Mouse (Mus musculus): ENCODE data around the gene Oprm1.

- TF ChIP-seq TAL1 (conservative IDR thresholded peaks at IDR 0.05; ENCODE audit: low read depth, low read length) (no peak), CTCF (IDR thresholded peaks at IDR 0.05; ENCODE audit: low read depth, low read length) (no peak), POLR2AphosphoS5 (IDR thresholded peaks at IDR 0.05; ENCODE audit: insufficient replicate concordance, low read depth, low read length) (no peak), GATA1 (IDR thresholded peaks at IDR 0.05; ENCODE audit: borderline replicate concordance, low read length) (no peak)
Measured at GRCm38 (mm10) chr10:6761287-6761811, 3.0 kb downstream of the Oprm1 start, which contains the start of gene Gm10945.

Data from G1E (cell line).